Mouse (Mus musculus) layer of hippocampus, adult 11-12 months (tissue): ENCODE results near the gene Tmem116.
"Not testable (repeated sequence)": the region's sequence is repeated elsewhere in the genome, so short reads cannot be mapped to it uniquely, and the experiment has no call there.

Experiments
- DNase-seq: peaks from one replicate; pipeline ENCODE4 v3.0.0; 2022; ENCODE audit warnings: low spot score

Tmem116 gene

GRCm38 (mm10) chr5:121462967-121463366 is 11.3 kb downstream of the Tmem116 start:
- DNase-seq = no peak

GRCm38 (mm10) chr5:121463601-121464250 is 12.0 kb downstream of the Tmem116 start:
- no peak for DNase-seq

GRCm38 (mm10) chr5:121469566-121469965 is 17.9 kb downstream of the Tmem116 start:
- DNase-seq = no peak

GRCm38 (mm10) chr5:121472411-121472810 is 20.7 kb downstream of the Tmem116 start:
- no peak for DNase-seq

GRCm38 (mm10) chr5:121474610-121475009 is 22.9 kb downstream of the Tmem116 start:
- no peak for DNase-seq

- DNase-seq = no peak
Observed at GRCm38 (mm10) chr5:121476040-121476439, 24.3 kb downstream of the Tmem116 start.

GRCm38 (mm10) chr5:121477680-121478079 is 26.0 kb downstream of the Tmem116 start:
- peak; percentile 69 for DNase-seq

GRCm38 (mm10) chr5:121484801-121485200 is 33.1 kb downstream of the Tmem116 start:
- DNase-seq = no peak

- DNase-seq = peak; percentile 55
Observed at GRCm38 (mm10) chr5:121493305-121493704, 41.6 kb downstream of the Tmem116 start.

GRCm38 (mm10) chr5:121500719-121501118 is 49.0 kb downstream of the Tmem116 start:
- no peak for DNase-seq

- DNase-seq = not testable (repeated sequence)
Observed at GRCm38 (mm10) chr5:121501424-121501996, 49.8 kb downstream of the Tmem116 start.

GRCm38 (mm10) chr5:121503231-121503630 is 51.5 kb downstream of the Tmem116 start, which contains the start of gene Adam1b:
Gene Adam1b (minus strand): TSS chr5:121503435.
- no peak for DNase-seq

GRCm38 (mm10) chr5:121506846-121507245 is 55.2 kb downstream of the Tmem116 start:
- no peak for DNase-seq

- DNase-seq = no peak
Observed at GRCm38 (mm10) chr5:121510009-121510408, 58.3 kb downstream of the Tmem116 start.

- no peak for DNase-seq
Observed at GRCm38 (mm10) chr5:121518983-121519382, 67.3 kb downstream of the Tmem116 start.

- DNase-seq = not testable (repeated sequence)
Observed at GRCm38 (mm10) chr5:121519758-121520157, 68.1 kb downstream of the Tmem116 start.

GRCm38 (mm10) chr5:121525774-121526450 is 74.2 kb downstream of the Tmem116 start:
- no peak for DNase-seq

GRCm38 (mm10) chr5:121526526-121526925 is 74.8 kb downstream of the Tmem116 start:
- no peak for DNase-seq

- DNase-seq = no peak
Observed at GRCm38 (mm10) chr5:121526961-121527360, 75.3 kb downstream of the Tmem116 start.

GRCm38 (mm10) chr5:121534521-121534920 is 82.8 kb downstream of the Tmem116 start:
- DNase-seq = no peak

- DNase-seq = no peak
Observed at GRCm38 (mm10) chr5:121535116-121535515, 83.4 kb downstream of the Tmem116 start.

- no peak for DNase-seq
Observed at GRCm38 (mm10) chr5:121536921-121537555, 85.3 kb downstream of the Tmem116 start.

- DNase-seq = no peak
Observed at GRCm38 (mm10) chr5:121537588-121537987, 85.9 kb downstream of the Tmem116 start.
